Mouse (Mus musculus): ENCODE results near the gene Fam83b. TPM values are rescaled to one million over a fixed set of nuclear protein-coding genes. Genes with fewer than 3 reads are reported as not detected.

Fam83b gene
- polyA plus RNA-seq, 1 experiment = 6.7 TPM

DNA sequence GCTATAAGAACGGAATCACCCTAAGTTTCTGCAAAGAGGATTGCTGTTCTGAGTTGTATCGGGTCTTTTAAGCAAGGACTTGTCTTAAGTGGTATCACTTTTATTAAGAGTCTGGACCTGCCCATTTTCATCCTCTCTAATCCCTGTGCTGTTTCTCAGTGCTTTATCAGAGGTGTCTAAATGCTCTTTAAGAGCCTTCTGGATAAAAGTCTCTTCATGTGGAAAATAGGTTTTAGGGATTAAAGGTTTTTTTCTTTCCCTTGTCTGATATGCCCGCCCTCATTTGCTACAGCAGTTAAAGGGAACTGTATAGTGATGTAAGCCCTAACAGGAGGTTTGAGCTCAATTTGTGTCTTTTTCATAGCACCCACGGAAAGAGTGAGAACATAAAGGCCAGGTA lies 97.4 kb downstream of the Fam83b start:
- no peaks in the 10 kb centered on the region for H3K27me3 ChIP-seq (ENCODE audit: control insufficient read depth, insufficient read depth, low read length)
- no peaks in the 10 kb centered on the region for H3K4me1 ChIP-seq (ENCODE audit: control insufficient read depth, insufficient read depth, insufficient read length, low read length)
- H3K4me3 ChIP-seq (ENCODE audit: low read depth, low read length) = no peak overlapping the region
- TF ChIP-seq CTCF (IDR thresholded peaks at IDR 0.05; ENCODE audit: extremely low read depth, insufficient read length, insufficient replicate concordance, low read depth, low read length) = no peak
- TF ChIP-seq POLR2A (IDR thresholded peaks at IDR 0.05; ENCODE audit: low read depth, low read length) = no peak
- no peak overlapping the region for H3K27ac ChIP-seq (ENCODE audit: insufficient read depth, low read depth, low read length)
- WGBS = 82% methylated on average over 4 of the region's 4 CpGs
- H3K36me3 ChIP-seq (ENCODE audit: control insufficient read depth, insufficient read depth, low read length) = no peaks in the 10 kb centered on the region

DNA sequence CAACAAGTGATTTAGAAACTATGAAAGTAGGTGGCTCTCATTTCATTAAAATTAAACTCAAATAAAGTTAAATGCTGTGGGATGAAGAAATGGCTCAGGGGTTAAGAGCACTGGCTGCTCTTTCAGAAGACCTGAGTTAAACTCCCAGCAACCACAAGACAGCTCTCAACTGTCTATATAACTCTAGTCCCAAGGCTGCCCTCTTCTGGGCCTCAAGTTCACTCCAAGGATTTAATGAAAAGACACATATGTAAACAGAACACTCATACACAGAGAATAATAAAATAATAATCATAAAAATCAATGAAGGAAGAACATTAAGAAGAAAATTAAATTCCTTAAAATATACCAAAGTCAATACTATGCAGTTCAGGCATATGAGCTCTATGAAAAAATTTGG lies 105.4 kb downstream of the Fam83b start:
- no peak for TF ChIP-seq POLR2A (IDR thresholded peaks at IDR 0.05; ENCODE audit: low read depth, low read length)
- no peak for TF ChIP-seq CTCF (IDR thresholded peaks at IDR 0.05; ENCODE audit: extremely low read depth, insufficient read length, insufficient replicate concordance, low read depth, low read length)

GRCm38 (mm10) chr9:76455703-76456102 lies 111.2 kb downstream of the Fam83b start:
- WGBS = 89% methylated on average over 3 of the region's 3 CpGs
- H3K4me1 ChIP-seq (ENCODE audit: control insufficient read depth, insufficient read depth, insufficient read length, low read length) = no peaks in the 10 kb centered on the region
- TF ChIP-seq CTCF (IDR thresholded peaks at IDR 0.05; ENCODE audit: extremely low read depth, insufficient read length, insufficient replicate concordance, low read depth, low read length) (no peak), POLR2A (IDR thresholded peaks at IDR 0.05; ENCODE audit: low read depth, low read length) (no peak)
- no peaks in the 10 kb centered on the region for H3K27me3 ChIP-seq (ENCODE audit: control insufficient read depth, insufficient read depth, low read length)
- H3K27ac ChIP-seq (ENCODE audit: insufficient read depth, low read depth, low read length) = no peak overlapping the region
- no peaks in the 10 kb centered on the region for H3K36me3 ChIP-seq (ENCODE audit: control insufficient read depth, insufficient read depth, low read length)
- no peak overlapping the region for H3K4me3 ChIP-seq (ENCODE audit: low read depth, low read length)

More for the DNA sequence above, 105.4 kb downstream of the Fam83b start:
- no peak overlapping the region for H3K27ac ChIP-seq (ENCODE audit: insufficient read depth, low read depth, low read length)
- H3K4me1 ChIP-seq (ENCODE audit: control insufficient read depth, insufficient read depth, insufficient read length, low read length) = no peaks in the 10 kb centered on the region
- no peak overlapping the region for H3K4me3 ChIP-seq (ENCODE audit: low read depth, low read length)
- H3K36me3 ChIP-seq (ENCODE audit: control insufficient read depth, insufficient read depth, low read length) = no peaks in the 10 kb centered on the region
- no peaks in the 10 kb centered on the region for H3K27me3 ChIP-seq (ENCODE audit: control insufficient read depth, insufficient read depth, low read length)

Other genes starting within 250 kb of the Fam83b start
- not detected in 2 replicates for gene Hcrtr2, start 243.3 kb downstream of the Fam83b start, polyA plus RNA-seq (2012; rRNA removed)

Data from small intestine, adult 2 months (tissue).